Mouse (Mus musculus) stomach, postnatal 0 days (tissue): ENCODE measurements around the gene Zfp385b.

Experiments used
- CTCF ChIP-seq: IDR thresholded peaks from 2 replicates; pipeline ENCODE4 v1.5.1; 2016; ENCODE audit warnings: antibody characterized with exemption, low read depth, mild to moderate bottlenecking, moderate library complexity
- EP300 ChIP-seq: optimal IDR thresholded peaks from 2 replicates; pipeline ENCODE3; 2016; ENCODE audit warnings: antibody characterized with exemption

DNA sequence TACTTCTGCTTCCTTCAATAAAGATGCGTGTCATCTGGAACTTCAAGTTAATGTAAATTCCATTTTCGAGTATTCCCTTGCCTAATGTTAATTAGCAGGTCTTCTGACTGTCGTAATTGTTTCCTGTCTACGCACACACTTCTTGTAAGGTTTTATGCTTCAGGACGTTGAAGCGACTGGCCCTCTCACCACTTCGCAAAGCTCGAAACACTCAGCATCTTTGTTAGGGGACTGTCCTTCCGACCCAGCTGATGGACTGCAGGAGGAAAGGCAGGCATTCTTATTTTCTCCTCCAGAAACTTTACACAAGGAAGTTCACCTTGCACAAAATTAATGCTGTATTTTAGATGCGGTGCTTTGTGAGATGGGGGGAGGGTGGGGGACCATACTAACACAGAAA lies 400.0 kb downstream of the Zfp385b start:
- TF ChIP-seq CTCF (no peak), EP300 (no peak)
